Mouse (Mus musculus): Measurements from ENCODE around the gene BC030499.

DNA sequence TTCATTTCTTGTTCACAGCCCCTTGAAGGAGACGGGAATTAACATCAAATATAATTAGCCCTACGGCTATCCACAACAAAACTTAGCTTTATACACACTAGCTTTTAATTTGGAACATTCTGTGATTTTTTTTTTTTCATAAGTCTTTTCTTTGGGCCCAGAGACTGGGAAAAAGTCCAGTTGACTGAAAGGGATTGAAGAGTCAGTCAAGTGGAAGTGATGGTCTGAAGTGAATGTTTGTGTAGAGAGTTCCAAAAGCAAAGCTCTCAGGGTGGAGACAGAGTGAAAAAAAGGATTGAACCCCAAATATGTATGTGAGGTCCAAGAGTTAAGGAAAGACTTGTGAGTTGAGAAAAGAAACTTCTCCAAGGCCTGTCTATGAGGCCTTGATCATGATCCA lies 27.8 kb downstream of the BC030499 start:
- TF ChIP-seq POLR2A (IDR thresholded peaks at IDR 0.05; ENCODE audit: insufficient read depth, low read length) (no peak), CTCF (IDR thresholded peaks at IDR 0.05; ENCODE audit: low read depth, low read length) (no peak), EP300 (IDR thresholded peaks at IDR 0.05; ENCODE audit: insufficient read depth, low read depth, low read length) (no peak)

Data from ES-Bruce4 (cell line).